Mouse (Mus musculus): Measurements from ENCODE around the gene Ehd4. TPM values are rescaled to one million over a fixed set of nuclear protein-coding genes. Genes with fewer than 3 reads are reported as not detected.
A peak's percentile ranks its signal among the peaks of the same experiment; 100 is the strongest.

Ehd4 gene
- polyA plus RNA-seq, 1 experiment from 2014 or later = 43.4 TPM

DNA sequence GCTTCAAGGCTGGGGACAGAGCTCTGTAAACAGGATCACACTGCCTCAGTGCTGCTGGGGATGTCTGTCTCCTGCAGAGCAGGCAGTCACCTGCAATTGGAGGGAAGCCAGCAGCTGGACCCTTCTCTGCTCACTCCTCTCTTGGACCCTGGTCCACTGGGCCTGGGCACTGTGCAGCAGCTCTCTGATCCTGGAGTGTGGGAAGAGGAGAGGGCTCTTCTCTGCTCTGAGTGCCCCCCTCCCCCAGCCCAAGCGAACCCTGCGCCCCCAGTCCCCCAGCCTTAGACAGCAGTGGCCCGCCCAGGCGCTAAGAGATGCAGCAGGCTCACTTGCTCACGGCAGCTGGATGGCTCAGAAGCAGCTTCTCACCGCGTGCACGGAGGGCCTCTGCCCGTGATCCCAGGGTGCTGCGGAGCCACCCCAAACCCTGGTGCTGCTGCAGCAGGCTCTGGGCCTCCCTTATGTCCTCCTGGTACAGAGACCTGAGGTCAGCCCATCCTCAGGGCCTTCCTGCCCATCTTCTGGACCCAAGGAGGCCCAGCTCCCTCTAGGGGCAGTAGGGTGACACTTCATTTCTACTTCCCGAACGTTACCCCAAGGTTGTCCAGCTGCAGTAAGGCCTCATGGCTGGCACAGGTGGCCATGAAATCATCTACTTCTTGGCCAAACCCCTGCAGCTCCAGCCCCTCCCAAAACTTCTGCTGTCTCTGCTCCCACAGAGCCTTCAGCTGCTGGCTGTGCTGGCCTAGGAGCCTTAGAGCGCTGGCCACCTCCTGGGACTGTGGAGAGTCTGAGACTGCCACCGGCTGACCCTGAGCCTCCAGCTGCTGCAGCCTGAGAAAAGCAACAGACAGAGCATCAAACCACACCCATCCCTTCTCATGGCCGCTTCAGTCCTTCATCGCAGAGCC, 85.6 kb downstream of the Ehd4 start:
- Histone ChIP-seq H3K27me3 (replicated peaks) (no peaks in the 10 kb centered on the region), H3K4me3 (replicated peaks) (no peak overlapping the region), H3K27ac (no peak overlapping the region), H3K4me2 (no peak overlapping the region), H3K36me3 (no peaks in the 10 kb centered on the region), H3K9me3 (no peaks in the 10 kb centered on the region), H3K4me1 (no peaks in the 10 kb centered on the region; the same call in 1 of the 2 replicates), H3K9ac (no peak overlapping the region)
- ATAC-seq (ENCODE audit: insufficient read depth, low FRiP score, low read depth) = peak; percentile 37; the same call in 1 of the 2 replicates
- WGBS = 47% methylated on average over 16 of the region's 16 CpGs

DNA sequence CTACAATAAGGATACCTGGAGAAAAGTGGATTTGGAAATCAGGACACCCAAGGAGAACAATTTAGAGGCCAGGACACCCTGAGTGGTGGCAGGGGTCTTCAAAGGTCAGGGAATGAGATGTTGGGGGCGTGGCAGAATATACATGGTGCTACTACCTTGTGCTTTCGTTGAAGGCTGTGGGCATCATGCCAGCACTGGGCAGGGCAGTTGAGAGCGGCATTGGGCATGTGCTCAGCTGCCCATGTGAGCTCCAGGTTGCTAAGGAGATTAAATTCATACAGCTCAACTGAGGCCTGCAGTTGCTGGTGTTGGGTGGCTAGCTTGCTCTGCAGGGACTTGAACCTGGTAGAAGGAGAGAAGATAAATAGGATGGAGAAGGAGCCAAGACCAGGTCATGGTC, 88.2 kb downstream of the Ehd4 start:
- no peak for ATAC-seq (ENCODE audit: insufficient read depth, low FRiP score, low read depth)
- no peak overlapping the region for H3K4me2 ChIP-seq
- no peaks in the 10 kb centered on the region for H3K9me3 ChIP-seq
- no peaks in the 10 kb centered on the region; the same call in 1 of the 2 replicates for H3K4me1 ChIP-seq
- H3K27ac ChIP-seq = no peak overlapping the region
- H3K27me3 ChIP-seq (replicated peaks) = no peaks in the 10 kb centered on the region
- WGBS = 73% methylated on average over 3 of the region's 3 CpGs
- no peak overlapping the region for H3K9ac ChIP-seq
- no peaks in the 10 kb centered on the region for H3K36me3 ChIP-seq
- H3K4me3 ChIP-seq (replicated peaks) = no peak overlapping the region

GRCm38 (mm10) chr2:120065243-120065642, 89.2 kb downstream of the Ehd4 start:
- WGBS = 90% methylated on average over 10 of the region's 10 CpGs
- Histone ChIP-seq H3K4me1 (peaks cover 4% of the 10 kb centered on the region; the same call in 1 of the 2 replicates), H3K4me2 (no peak overlapping the region), H3K4me3 (replicated peaks) (no peak overlapping the region), H3K27ac (no peak overlapping the region), H3K36me3 (no peaks in the 10 kb centered on the region), H3K27me3 (replicated peaks) (no peaks in the 10 kb centered on the region), H3K9me3 (no peaks in the 10 kb centered on the region), H3K9ac (no peak overlapping the region)
- ATAC-seq (ENCODE audit: insufficient read depth, low FRiP score, low read depth) = no peak

- Histone ChIP-seq H3K4me3 (replicated peaks) (no peak overlapping the region), H3K36me3 (no peaks in the 10 kb centered on the region), H3K4me1 (peaks cover 4% of the 10 kb centered on the region; the same call in 1 of the 2 replicates), H3K27ac (no peak overlapping the region), H3K9ac (no peak overlapping the region), H3K9me3 (no peaks in the 10 kb centered on the region), H3K27me3 (replicated peaks) (no peaks in the 10 kb centered on the region), H3K4me2 (no peak overlapping the region)
- 79% methylated on average over 6 of the region's 6 CpGs for WGBS
- no peak for ATAC-seq (ENCODE audit: insufficient read depth, low FRiP score, low read depth)
These were observed 89.8 kb downstream of the Ehd4 start for GRCm38 (mm10) chr2:120064639-120065038.

DNA sequence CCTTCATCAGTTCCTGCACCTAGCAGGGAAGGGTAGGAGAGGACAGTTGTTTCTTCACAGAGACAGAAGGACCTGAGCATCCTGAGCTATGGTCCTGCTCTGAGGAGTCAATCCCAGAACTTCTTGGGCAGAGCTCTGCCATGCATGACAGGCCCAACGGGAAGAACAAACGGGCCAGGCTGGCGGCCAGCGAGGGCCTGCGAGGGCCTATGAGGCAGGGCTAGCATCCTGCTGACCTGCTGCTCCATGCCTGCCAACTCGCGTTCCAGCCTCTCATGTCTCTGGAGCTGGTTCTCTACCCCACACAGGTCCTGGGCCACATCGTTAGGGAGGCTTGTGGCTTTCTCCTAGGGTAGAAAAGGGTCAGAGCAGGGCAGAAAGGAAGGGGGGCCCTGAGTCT, 92.2 kb downstream of the Ehd4 start:
- Histone ChIP-seq H3K4me1 (0 out of 2 replicates have a peak, but pooled peaks cover 4% of the 10 kb centered on the region), H3K9ac (no peak overlapping the region), H3K9me3 (no peaks in the 10 kb centered on the region), H3K4me3 (replicated peaks) (no peak overlapping the region), H3K27ac (no peak overlapping the region), H3K27me3 (replicated peaks) (no peaks in the 10 kb centered on the region), H3K36me3 (no peaks in the 10 kb centered on the region), H3K4me2 (no peak overlapping the region)
- no peak for ATAC-seq (ENCODE audit: insufficient read depth, low FRiP score, low read depth)
- WGBS = 80% methylated on average over 8 of the region's 8 CpGs

- Histone ChIP-seq H3K27ac (peak overlapping the region; percentile 21; the same call in 1 of the 2 replicates), H3K4me1 (0 out of 2 replicates have a peak, but pooled peaks cover 4% of the 10 kb centered on the region), H3K9ac (no peak overlapping the region), H3K27me3 (replicated peaks) (no peaks in the 10 kb centered on the region), H3K4me2 (no peak overlapping the region), H3K9me3 (no peaks in the 10 kb centered on the region), H3K36me3 (no peaks in the 10 kb centered on the region), H3K4me3 (replicated peaks) (no peak overlapping the region)
- 76% methylated on average over 9 of the region's 9 CpGs for WGBS
- ATAC-seq (ENCODE audit: insufficient read depth, low FRiP score, low read depth) = no peak
These were observed 93.8 kb downstream of the Ehd4 start for GRCm38 (mm10) chr2:120060651-120061050.

GRCm38 (mm10) chr2:120060190-120060589, 94.2 kb downstream of the Ehd4 start:
- Histone ChIP-seq H3K4me1 (0 out of 2 replicates have a peak, but pooled peaks cover 4% of the 10 kb centered on the region), H3K27ac (peak overlapping the region; percentile 21; the same call in 1 of the 2 replicates), H3K4me3 (replicated peaks) (no peak overlapping the region), H3K36me3 (no peaks in the 10 kb centered on the region), H3K9ac (no peak overlapping the region), H3K27me3 (replicated peaks) (no peaks in the 10 kb centered on the region), H3K9me3 (no peaks in the 10 kb centered on the region), H3K4me2 (no peak overlapping the region)
- 51% methylated on average over 6 of the region's 6 CpGs for WGBS
- ATAC-seq (ENCODE audit: insufficient read depth, low FRiP score, low read depth) = no peak; the same call in 1 of the 2 replicates

GRCm38 (mm10) chr2:120059466-120059865, 94.9 kb downstream of the Ehd4 start:
- Histone ChIP-seq H3K27ac (no peak overlapping the region), H3K9me3 (no peaks in the 10 kb centered on the region), H3K27me3 (replicated peaks) (no peaks in the 10 kb centered on the region), H3K4me2 (no peak overlapping the region), H3K4me1 (0 out of 2 replicates have a peak, but pooled peaks cover 4% of the 10 kb centered on the region), H3K9ac (no peak overlapping the region), H3K4me3 (replicated peaks) (no peak overlapping the region), H3K36me3 (no peaks in the 10 kb centered on the region)
- WGBS = 85% methylated on average over 3 of the region's 3 CpGs
- no peak for ATAC-seq (ENCODE audit: insufficient read depth, low FRiP score, low read depth)

DNA sequence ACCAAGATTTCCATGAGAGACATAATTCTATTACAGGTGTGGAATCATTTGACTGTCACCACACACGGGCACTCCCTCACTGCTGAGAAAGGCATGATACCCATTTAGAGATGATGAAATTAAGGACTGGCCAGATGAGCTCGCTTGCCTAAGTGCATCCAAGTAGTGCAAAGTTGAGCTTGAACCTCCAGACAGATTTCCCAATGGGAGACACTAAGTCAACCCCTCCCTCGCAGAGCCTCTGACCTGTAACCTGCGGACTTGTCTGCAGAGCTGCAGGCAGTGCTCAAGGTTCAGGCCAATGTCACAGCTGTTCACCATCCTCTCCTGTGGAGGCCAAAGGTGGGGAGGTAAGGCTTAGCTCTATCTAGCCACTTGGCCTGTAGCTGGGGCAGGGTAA, 95.6 kb downstream of the Ehd4 start:
- no peak for ATAC-seq (ENCODE audit: insufficient read depth, low FRiP score, low read depth)
- Histone ChIP-seq H3K9me3 (no peaks in the 10 kb centered on the region), H3K4me3 (replicated peaks) (no peak overlapping the region), H3K27me3 (replicated peaks) (no peaks in the 10 kb centered on the region), H3K36me3 (no peaks in the 10 kb centered on the region), H3K27ac (no peak overlapping the region), H3K4me2 (no peak overlapping the region), H3K9ac (no peak overlapping the region), H3K4me1 (0 out of 2 replicates have a peak, but pooled peaks cover 4% of the 10 kb centered on the region)
- 76% methylated on average over 4 of the region's 4 CpGs for WGBS

DNA sequence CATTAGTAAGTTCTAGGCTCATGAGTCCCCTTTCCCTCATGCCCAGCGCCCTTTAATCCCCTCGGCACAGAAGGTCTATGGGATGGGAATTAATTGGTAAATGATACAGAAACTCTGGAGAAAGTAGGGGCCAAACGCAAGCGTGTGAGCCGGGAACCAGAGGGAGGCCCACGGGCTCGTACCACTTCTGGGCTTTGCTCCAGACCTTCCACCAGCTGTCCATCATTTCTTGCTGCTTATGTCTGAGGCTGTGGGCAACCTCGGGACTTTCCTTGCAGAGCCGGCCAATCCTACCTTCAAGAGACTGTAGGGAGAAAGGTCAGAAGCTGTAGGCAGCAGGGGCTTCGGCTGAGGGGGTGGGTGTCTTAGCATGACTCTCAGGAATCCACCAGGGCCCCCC, 98.5 kb downstream of the Ehd4 start:
- H3K27ac ChIP-seq = no peak overlapping the region
- no peak overlapping the region for H3K9ac ChIP-seq
- no peaks in the 10 kb centered on the region for H3K27me3 ChIP-seq (replicated peaks)
- H3K9me3 ChIP-seq = no peaks in the 10 kb centered on the region
- no peak overlapping the region for H3K4me2 ChIP-seq
- no peak for ATAC-seq (ENCODE audit: insufficient read depth, low FRiP score, low read depth)
- WGBS = 82% methylated on average over 10 of the region's 10 CpGs
- H3K4me3 ChIP-seq (replicated peaks) = no peak overlapping the region
- H3K36me3 ChIP-seq = no peaks in the 10 kb centered on the region
- 0 out of 2 replicates have a peak, but pooled peaks cover 4% of the 10 kb centered on the region for H3K4me1 ChIP-seq

DNA sequence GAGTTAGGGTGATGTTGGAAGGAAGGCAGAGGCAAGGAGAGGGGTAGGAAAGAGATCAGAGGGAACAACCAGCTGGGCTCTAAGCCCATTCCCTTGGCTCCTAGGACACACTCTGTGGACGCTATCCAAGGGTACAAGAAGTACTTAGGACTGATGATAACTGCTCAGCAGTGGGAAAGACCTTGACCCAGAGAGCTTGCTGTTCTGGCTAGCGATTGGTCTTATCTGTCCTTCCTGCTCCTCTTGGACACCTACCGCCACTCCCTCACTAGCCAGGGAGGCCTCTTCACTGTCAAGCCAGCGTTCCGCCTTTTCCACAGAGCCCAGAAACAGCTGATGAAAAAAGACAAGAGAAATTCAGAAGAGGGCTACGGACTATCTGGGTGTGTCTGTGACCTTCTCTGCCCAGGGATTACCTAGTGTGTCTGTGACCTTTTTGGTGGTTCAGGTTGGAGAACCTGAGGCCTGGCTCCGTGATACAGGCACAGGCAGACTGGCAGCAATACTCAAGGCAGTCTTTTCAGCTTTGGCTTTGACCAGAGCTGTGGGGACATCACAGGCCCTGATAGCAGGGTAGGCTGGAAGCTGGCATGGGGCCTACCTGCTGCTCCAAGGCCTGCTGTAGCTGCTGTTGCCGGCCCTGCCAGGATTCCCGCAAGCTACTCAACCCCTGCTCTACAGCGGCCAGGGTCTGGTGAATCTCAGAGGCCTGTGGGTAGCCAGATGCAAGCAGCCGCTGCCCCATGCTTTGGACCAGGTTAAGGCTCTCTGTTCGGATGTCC, 99.4 kb downstream of the Ehd4 start:
- 87% methylated on average over 12 of the region's 12 CpGs for WGBS
- ATAC-seq (ENCODE audit: insufficient read depth, low FRiP score, low read depth) = no peak
- H3K27ac ChIP-seq = no peak overlapping the region

DNA sequence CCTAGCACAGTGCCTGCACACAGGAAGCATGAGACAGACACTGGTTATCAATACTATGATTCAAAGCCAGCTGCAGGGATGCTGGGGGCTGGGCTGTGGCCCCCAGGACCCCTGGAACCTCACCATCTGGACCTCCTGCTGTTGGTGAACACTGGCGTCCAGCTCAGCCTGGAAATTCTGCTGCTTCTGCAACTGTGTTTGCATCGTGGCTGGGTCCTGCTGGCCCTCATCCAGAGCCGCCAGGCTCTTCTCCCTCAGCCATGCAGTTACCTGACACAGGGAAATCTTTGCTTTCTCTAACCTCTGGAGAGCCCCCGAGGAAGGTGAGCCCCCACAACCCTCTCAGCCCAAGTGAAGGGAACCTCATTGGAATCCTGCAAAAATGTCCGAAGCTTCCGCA, 103.0 kb downstream of the Ehd4 start:
- Histone ChIP-seq H3K9ac (no peak overlapping the region), H3K27me3 (replicated peaks) (no peaks in the 10 kb centered on the region), H3K4me1 (0 out of 2 replicates have a peak, but pooled peaks cover 4% of the 10 kb centered on the region), H3K27ac (no peak overlapping the region), H3K36me3 (no peaks in the 10 kb centered on the region), H3K9me3 (no peaks in the 10 kb centered on the region), H3K4me3 (replicated peaks) (no peak overlapping the region), H3K4me2 (no peak overlapping the region)
- 59% methylated on average over 6 of the region's 6 CpGs for WGBS
- no peak for ATAC-seq (ENCODE audit: insufficient read depth, low FRiP score, low read depth)

More for the DNA sequence above, 99.4 kb downstream of the Ehd4 start:
- Histone ChIP-seq H3K4me1 (no peaks in the 10 kb centered on the region), H3K9ac (no peak overlapping the region), H3K4me2 (no peak overlapping the region), H3K4me3 (replicated peaks) (no peak overlapping the region), H3K36me3 (no peaks in the 10 kb centered on the region), H3K9me3 (no peaks in the 10 kb centered on the region), H3K27me3 (replicated peaks) (no peaks in the 10 kb centered on the region)
